Mouse (Mus musculus) ovary, postnatal 36 days (tissue): ENCODE results near the gene Myh4.
A peak's percentile ranks its signal among the peaks of the same experiment; 100 is the strongest.

ENCODE experiments used
- DNase-seq: peaks from one replicate; pipeline ENCODE4 v3.0.0; 2022; ENCODE audit warnings: low spot score, mixed read lengths

Gene Myh4

GRCm38 (mm10) chr11:67237481-67238079 is at the start of gene Myh4:
Myh4 (plus strand) TSS chr11:67238029.
- no peak for DNase-seq

- no peak for DNase-seq
Measured at GRCm38 (mm10) chr11:67190316-67190715, 47.5 kb upstream of the Myh4 start.

GRCm38 (mm10) chr11:67190814-67191213 is 47.0 kb upstream of the Myh4 start:
- no peak for DNase-seq

- DNase-seq = no peak
Measured at GRCm38 (mm10) chr11:67191496-67191895, 46.3 kb upstream of the Myh4 start.

GRCm38 (mm10) chr11:67199321-67199720 is 38.5 kb upstream of the Myh4 start:
- no peak for DNase-seq

GRCm38 (mm10) chr11:67199752-67200151 is 38.1 kb upstream of the Myh4 start, which contains the start of gene Myh1:
Myh1 (plus strand) TSS chr11:67200052.
- no peak for DNase-seq

GRCm38 (mm10) chr11:67204766-67205165 is 33.1 kb upstream of the Myh4 start:
- no peak for DNase-seq

- no peak for DNase-seq
Measured at GRCm38 (mm10) chr11:67221803-67222202, 16.0 kb upstream of the Myh4 start.

GRCm38 (mm10) chr11:67224466-67224865 is 13.4 kb upstream of the Myh4 start:
- no peak for DNase-seq

GRCm38 (mm10) chr11:67228731-67229130 is 9.1 kb upstream of the Myh4 start:
- no peak for DNase-seq

- no peak for DNase-seq
Measured at GRCm38 (mm10) chr11:67229166-67229565, 8.7 kb upstream of the Myh4 start.

GRCm38 (mm10) chr11:67229946-67230345 is 7.9 kb upstream of the Myh4 start:
- DNase-seq = no peak

GRCm38 (mm10) chr11:67235639-67236358 is 2.0 kb upstream of the Myh4 start:
- no peak for DNase-seq

- no peak for DNase-seq
Measured at GRCm38 (mm10) chr11:67236799-67237198, 1.0 kb upstream of the Myh4 start.

GRCm38 (mm10) chr11:67241051-67241450 is 3.2 kb downstream of the Myh4 start:
- DNase-seq = no peak

- DNase-seq = no peak
Measured at GRCm38 (mm10) chr11:67253691-67254090, 15.9 kb downstream of the Myh4 start.

- DNase-seq = no peak
Measured at GRCm38 (mm10) chr11:67257048-67257447, 19.2 kb downstream of the Myh4 start.

- no peak for DNase-seq
Measured at GRCm38 (mm10) chr11:67260956-67261355, 23.1 kb downstream of the Myh4 start.

GRCm38 (mm10) chr11:67276601-67277174 is 38.9 kb downstream of the Myh4 start, which contains the start of gene Myh8:
Myh8 (plus strand) TSS chr11:67277124.
- DNase-seq = peak; percentile 60

- no peak for DNase-seq
Measured at GRCm38 (mm10) chr11:67293440-67293839, 55.6 kb downstream of the Myh4 start.
